Mouse (Mus musculus): ENCODE measurements around the gene Glod4. TPM values are rescaled to one million over a fixed set of nuclear protein-coding genes. Genes with fewer than 3 reads are reported as not detected.

The Glod4 gene
- polyA plus RNA-seq, 1 experiment from 2014 or later = 131 TPM

DNA sequence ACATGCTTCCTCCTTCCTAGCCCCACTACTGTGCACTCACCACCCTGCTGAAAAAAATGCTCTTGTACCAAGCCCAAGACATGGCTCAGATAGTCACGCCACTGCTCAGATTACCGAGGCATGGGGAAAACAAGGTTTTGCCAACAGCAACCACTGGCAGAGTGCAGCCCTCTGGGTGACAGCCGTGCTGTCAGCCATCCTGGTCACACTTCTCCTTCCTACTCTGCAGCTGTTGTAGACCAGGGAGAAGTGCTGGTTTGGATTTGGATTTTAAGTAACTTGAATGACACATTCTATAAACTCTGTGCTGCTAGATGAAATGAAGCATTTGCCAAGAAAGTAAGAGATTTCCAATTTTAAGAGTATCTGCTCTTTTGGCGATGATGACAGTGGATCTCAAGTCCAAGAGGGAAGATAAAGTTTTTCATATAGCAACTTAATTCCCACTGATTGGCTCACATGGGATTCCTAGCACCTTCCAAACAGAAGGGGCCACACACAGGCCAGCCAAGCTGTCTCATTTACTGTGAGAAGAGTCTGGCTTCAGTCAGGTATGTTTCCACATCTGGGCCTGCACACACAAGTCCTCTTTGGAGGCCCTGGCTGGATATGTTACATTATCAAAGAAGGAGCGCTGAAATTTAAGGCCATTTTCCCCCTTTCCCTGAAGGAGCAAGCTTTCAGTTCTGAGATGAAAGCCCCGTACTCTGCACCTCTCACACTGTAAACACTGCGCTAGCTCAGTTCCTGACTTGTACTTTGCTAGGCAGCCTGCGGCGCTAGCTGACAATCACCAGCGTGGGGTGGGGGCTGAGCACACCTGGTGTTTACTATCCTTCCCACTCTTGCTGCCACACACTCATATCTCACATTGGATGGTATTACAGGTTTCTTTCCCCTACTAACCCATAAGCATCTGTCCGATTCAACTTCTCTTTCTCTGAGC is 136.7 kb downstream of the Glod4 start:
- DNase-seq (ENCODE audit: low spot score) (no peak), ATAC-seq (replicated peaks; ENCODE audit: low FRiP score, low read depth) (no peak)
- no peak overlapping the region for H3K9ac ChIP-seq (ENCODE audit: low read depth, low read length)
- 75% methylated on average over 11 of the region's 11 CpGs for WGBS
- no peak overlapping the region for H3K27ac ChIP-seq
- 0 out of 2 replicates have a peak, but pooled peaks cover 5% of the 10 kb centered on the region for H3K4me1 ChIP-seq (replicated peaks; ENCODE audit: insufficient read depth, low read length)
- no peaks in the 10 kb centered on the region for H3K27me3 ChIP-seq (ENCODE audit: insufficient read depth, low read length)
- H3K4me2 ChIP-seq (ENCODE audit: low read length) = no peak overlapping the region
- no peak for TF ChIP-seq CTCF (IDR thresholded peaks at IDR 0.05; ENCODE audit: low read depth)
- H3K9me3 ChIP-seq (replicated peaks; ENCODE audit: low read length) = no peaks in the 10 kb centered on the region
- 0 out of 2 replicates have a peak, but pooled peaks cover 4% of the 10 kb centered on the region for H3K36me3 ChIP-seq (ENCODE audit: insufficient read depth, low read length)
- H3K4me3 ChIP-seq (replicated peaks; ENCODE audit: low read depth, low read length) = no peak overlapping the region

GRCm38 (mm10) chr11:76101154-76101553 is 142.4 kb downstream of the Glod4 start:
- ATAC-seq (replicated peaks; ENCODE audit: low FRiP score, low read depth) (no peak), DNase-seq (ENCODE audit: low spot score) (peak; percentile 65)
- Histone ChIP-seq H3K4me2 (ENCODE audit: low read length) (no peak overlapping the region), H3K4me3 (replicated peaks; ENCODE audit: low read depth, low read length) (no peak overlapping the region), H3K4me1 (replicated peaks; ENCODE audit: insufficient read depth, low read length) (peaks cover 8% of the 10 kb centered on the region; the same call in 1 of the 2 replicates), H3K9me3 (replicated peaks; ENCODE audit: low read length) (no peaks in the 10 kb centered on the region), H3K9ac (ENCODE audit: low read depth, low read length) (no peak overlapping the region), H3K27ac (peak overlapping the region; percentile 61), H3K36me3 (ENCODE audit: insufficient read depth, low read length) (no peaks in the 10 kb centered on the region), H3K27me3 (ENCODE audit: insufficient read depth, low read length) (no peaks in the 10 kb centered on the region)
- no peak for TF ChIP-seq CTCF (IDR thresholded peaks at IDR 0.05; ENCODE audit: low read depth)

GRCm38 (mm10) chr11:76099193-76099975 is 144.1 kb downstream of the Glod4 start:
- Histone ChIP-seq H3K36me3 (ENCODE audit: insufficient read depth, low read length) (no peaks in the 10 kb centered on the region), H3K4me1 (replicated peaks; ENCODE audit: insufficient read depth, low read length) (peaks cover 8% of the 10 kb centered on the region; the same call in 1 of the 2 replicates), H3K27me3 (ENCODE audit: insufficient read depth, low read length) (no peaks in the 10 kb centered on the region), H3K4me3 (replicated peaks; ENCODE audit: low read depth, low read length) (no peak overlapping the region), H3K9me3 (replicated peaks; ENCODE audit: low read length) (no peaks in the 10 kb centered on the region), H3K27ac (peak overlapping the region; percentile 38), H3K4me2 (ENCODE audit: low read length) (no peak overlapping the region), H3K9ac (ENCODE audit: low read depth, low read length) (no peak overlapping the region)
- no peak for TF ChIP-seq CTCF (IDR thresholded peaks at IDR 0.05; ENCODE audit: low read depth)
- ATAC-seq (replicated peaks; ENCODE audit: low FRiP score, low read depth) (no peak), DNase-seq (ENCODE audit: low spot score) (peak; percentile 91)
- 11% methylated on average over 4 of the region's 4 CpGs for WGBS

DNA sequence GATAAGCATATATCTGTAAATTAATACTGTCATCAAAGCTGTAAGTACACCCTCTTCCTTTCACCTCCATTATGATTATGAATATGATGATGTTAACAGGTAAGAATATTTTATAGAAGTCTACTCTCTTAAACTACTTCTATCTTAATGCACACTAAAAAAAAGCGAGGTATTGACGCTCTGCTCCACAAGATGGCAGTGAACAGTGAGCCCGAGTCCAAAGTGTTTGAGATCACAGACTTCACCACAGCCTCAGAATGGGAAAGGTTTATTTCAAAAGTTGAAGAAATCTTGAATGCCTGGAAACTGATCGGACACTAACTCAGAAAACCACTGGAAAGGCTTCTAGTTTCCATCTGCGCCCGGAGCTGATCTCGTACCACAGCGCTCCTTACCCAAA is 149.9 kb downstream of the Glod4 start:
- peak; percentile 48 for DNase-seq (ENCODE audit: low spot score)
- no peaks in the 10 kb centered on the region for H3K4me1 ChIP-seq (replicated peaks; ENCODE audit: insufficient read depth, low read length)
- peak; percentile 63 for TF ChIP-seq CTCF (IDR thresholded peaks at IDR 0.05; ENCODE audit: low read depth)
- WGBS = 86% methylated on average over 8 of the region's 8 CpGs
- no peaks in the 10 kb centered on the region for H3K9me3 ChIP-seq (replicated peaks; ENCODE audit: low read length)
- ATAC-seq (replicated peaks; ENCODE audit: low FRiP score, low read depth) = no peak
- H3K4me2 ChIP-seq (ENCODE audit: low read length) = no peak overlapping the region
- H3K9ac ChIP-seq (ENCODE audit: low read depth, low read length) = no peak overlapping the region
- no peak overlapping the region for H3K4me3 ChIP-seq (replicated peaks; ENCODE audit: low read depth, low read length)
- H3K27me3 ChIP-seq (ENCODE audit: insufficient read depth, low read length) = no peaks in the 10 kb centered on the region
- no peak overlapping the region for H3K27ac ChIP-seq
- H3K36me3 ChIP-seq (ENCODE audit: insufficient read depth, low read length) = no peaks in the 10 kb centered on the region

GRCm38 (mm10) chr11:76089776-76090175 is 153.7 kb downstream of the Glod4 start:
- WGBS = 67% methylated on average over 6 of the region's 6 CpGs
- Histone ChIP-seq H3K27me3 (ENCODE audit: insufficient read depth, low read length) (no peaks in the 10 kb centered on the region), H3K4me2 (ENCODE audit: low read length) (no peak overlapping the region), H3K36me3 (ENCODE audit: insufficient read depth, low read length) (no peaks in the 10 kb centered on the region), H3K4me1 (replicated peaks; ENCODE audit: insufficient read depth, low read length) (no peaks in the 10 kb centered on the region), H3K27ac (no peak overlapping the region), H3K9me3 (replicated peaks; ENCODE audit: low read length) (no peaks in the 10 kb centered on the region), H3K9ac (ENCODE audit: low read depth, low read length) (no peak overlapping the region), H3K4me3 (replicated peaks; ENCODE audit: low read depth, low read length) (no peak overlapping the region)
- no peak for TF ChIP-seq CTCF (IDR thresholded peaks at IDR 0.05; ENCODE audit: low read depth)
- DNase-seq (ENCODE audit: low spot score) = no peak
- ATAC-seq (replicated peaks; ENCODE audit: low FRiP score, low read depth) = no peak

- Histone ChIP-seq H3K4me2 (ENCODE audit: low read length) (no peak overlapping the region), H3K4me1 (replicated peaks; ENCODE audit: insufficient read depth, low read length) (no peaks in the 10 kb centered on the region), H3K9me3 (replicated peaks; ENCODE audit: low read length) (no peaks in the 10 kb centered on the region), H3K27me3 (ENCODE audit: insufficient read depth, low read length) (no peaks in the 10 kb centered on the region), H3K4me3 (replicated peaks; ENCODE audit: low read depth, low read length) (no peak overlapping the region), H3K9ac (ENCODE audit: low read depth, low read length) (no peak overlapping the region), H3K36me3 (ENCODE audit: insufficient read depth, low read length) (no peaks in the 10 kb centered on the region), H3K27ac (no peak overlapping the region)
- no peak for ATAC-seq (replicated peaks; ENCODE audit: low FRiP score, low read depth)
- 75% methylated on average over 4 of the region's 4 CpGs for WGBS
- TF ChIP-seq CTCF (IDR thresholded peaks at IDR 0.05; ENCODE audit: low read depth) = no peak
- DNase-seq (ENCODE audit: low spot score) = no peak
These were observed 155.0 kb downstream of the Glod4 start for GRCm38 (mm10) chr11:76088506-76088905.

All from kidney, postnatal 0 days (tissue).